Comparison of ENCODE assay signal across 9 mouse cellular contexts in genomic region chr7:16869497-16869896, GRCm38 (mm10). TPM values are rescaled to one million over a fixed set of nuclear protein-coding genes. Genes with fewer than 3 reads are reported as not detected.
A peak's percentile ranks its signal among the peaks of the same experiment; 100 is the strongest.
DNase-seq lines count a peak whose midpoint lies in the region; ATAC-seq and TF ChIP-seq lines count a peak whose summit lies in the region.
"Had no signal": no experiment of that assay in that cellular context is flagged by ENCODE, and none has a peak within 500 bp of the region (broad histone marks: within the 10 kb centered on the region; RNA-seq: fewer than 3 reads in every experiment).

No protein-coding gene starts in this region.

- peaks cover 46% of the 10 kb centered on the region for H3K36me3 ChIP-seq in lung, embryonic 14.5 days (ENCODE audit: insufficient read depth)
- H3K36me3 ChIP-seq in hindbrain, embryonic 14.5 days (replicated peaks; ENCODE audit: control insufficient read depth, insufficient read depth): peaks cover 24% of the 10 kb centered on the region
- peaks cover 7% of the 10 kb centered on the region; the same call in 1 of the 2 replicates for H3K36me3 ChIP-seq in limb, embryonic 11.5 days (ENCODE audit: control insufficient read depth, insufficient read depth, low read length)

- no peak overlapping the region for H3K4me3 ChIP-seq in lung, embryonic 14.5 days (ENCODE audit: low read depth, low read length)
- peak overlapping the region; percentile 25 for H3K4me3 ChIP-seq in hindbrain, embryonic 14.5 days (replicated peaks; ENCODE audit: low read length)
- H3K4me3 ChIP-seq in limb, embryonic 11.5 days (ENCODE audit: low read depth, low read length): no peak overlapping the region
- H3K4me3 ChIP-seq: myocyte had no signal

- H3K9me3 ChIP-seq in lung, embryonic 14.5 days (ENCODE audit: low read depth, low read length): no peaks in the 10 kb centered on the region
- no peaks in the 10 kb centered on the region for H3K9me3 ChIP-seq in hindbrain, embryonic 14.5 days (ENCODE audit: control insufficient read depth, low read length)
- H3K9me3 ChIP-seq in limb, embryonic 11.5 days (ENCODE audit: control insufficient read depth, low read length): no peaks in the 10 kb centered on the region

- WGBS in lung, embryonic 14.5 days: 27% methylated on average over 16 of the region's 16 CpGs
- 8% methylated on average over 16 of the region's 16 CpGs for WGBS in hindbrain, embryonic 14.5 days
- WGBS in limb, embryonic 11.5 days: 19% methylated on average over 16 of the region's 16 CpGs

- no peak for TF ChIP-seq CTCF in lung, embryonic 14.5 days (IDR thresholded peaks at IDR 0.05; ENCODE audit: low read depth)

- DNase-seq in lung, embryonic 14.5 days: peak; percentile 71
- DNase-seq in lung, postnatal 10 days: no peak
- DNase-seq in embryo, embryonic 10 days (ENCODE audit: low spot score): peak; percentile 90
- DNase-seq in hindbrain, embryonic 14.5 days (ENCODE audit: low spot score): peak; percentile 89
- DNase-seq in limb, embryonic 11.5 days (ENCODE audit: low spot score): peak; percentile 77
- peak; percentile 67 for DNase-seq in retina, adult 2 months (ENCODE audit: low read depth, low spot score)
- no peak for DNase-seq in ovary, postnatal 14 days (ENCODE audit: low spot score)
- DNase-seq in ovary, postnatal 10 days (ENCODE audit: low spot score): no peak

- peak; percentile 83 for ATAC-seq in lung, embryonic 14.5 days (ENCODE audit: insufficient read depth)
- peak; percentile 98 for ATAC-seq in hindbrain, embryonic 14.5 days (ENCODE audit: low FRiP score)
- peak; percentile 93 for ATAC-seq in limb, embryonic 11.5 days (ENCODE audit: insufficient number of reproducible peaks, low FRiP score, low TSS enrichment, low read depth)

- H3K9ac ChIP-seq in lung, embryonic 14.5 days: no peak overlapping the region
- peak overlapping the region; percentile 48 for H3K9ac ChIP-seq in hindbrain, embryonic 14.5 days
- no peak overlapping the region for H3K9ac ChIP-seq in limb, embryonic 11.5 days (ENCODE audit: low read length)

- H3K27me3 ChIP-seq in lung, embryonic 14.5 days (ENCODE audit: insufficient read depth, low read length): no peaks in the 10 kb centered on the region
- no peaks in the 10 kb centered on the region for H3K27me3 ChIP-seq in hindbrain, embryonic 14.5 days (ENCODE audit: control insufficient read depth, insufficient read depth, low read length)
- no peaks in the 10 kb centered on the region for H3K27me3 ChIP-seq in limb, embryonic 11.5 days (ENCODE audit: control insufficient read depth, insufficient read depth, low read length)

- no peak overlapping the region for H3K27ac ChIP-seq in lung, embryonic 14.5 days (ENCODE audit: low read depth)
- H3K27ac ChIP-seq in hindbrain, embryonic 14.5 days: peak overlapping the region; percentile 84
- H3K27ac ChIP-seq in limb, embryonic 11.5 days (replicated peaks; ENCODE audit: low read depth, low read length): no peak overlapping the region

- peak overlapping the region; percentile 39; the same call in 1 of the 2 replicates for H3K4me2 ChIP-seq in lung, embryonic 14.5 days
- peak overlapping the region; percentile 48 for H3K4me2 ChIP-seq in hindbrain, embryonic 14.5 days (replicated peaks)
- H3K4me2 ChIP-seq in limb, embryonic 11.5 days (ENCODE audit: low read depth, severe bottlenecking): peak overlapping the region; percentile 41

- no peaks in the 10 kb centered on the region for H3K4me1 ChIP-seq in lung, embryonic 14.5 days (ENCODE audit: insufficient read depth)
- peaks cover 3% of the 10 kb centered on the region; the same call in 1 of the 2 replicates for H3K4me1 ChIP-seq in hindbrain, embryonic 14.5 days (replicated peaks; ENCODE audit: control insufficient read depth, insufficient read depth, low read length)
- H3K4me1 ChIP-seq in limb, embryonic 11.5 days (ENCODE audit: control insufficient read depth, insufficient read depth, low read length): peaks cover 2% of the 10 kb centered on the region

RNA-seq across cellular contexts. Expression of gene Dact3, which starts 5.6 kb away (rescaled TPM):
- 6.6 and 7.8 TPM in 2 replicates for polyA plus RNA-seq in lung, embryonic 14.5 days (2014; fragmentation: Nextera tagmentation; extraction: Ambion mirVana)
- polyA plus RNA-seq in hindbrain, embryonic 14.5 days (2014; fragmentation: Nextera tagmentation; extraction: Ambion mirVana): 5.8 and 6.6 TPM in 2 replicates
- 14.6 and 15.7 TPM in 2 replicates for polyA plus RNA-seq in limb, embryonic 11.5 days (2014; fragmentation: Nextera tagmentation; extraction: Ambion mirVana)

RNA-seq across cellular contexts. Expression of gene Gng8, which starts 22.1 kb away (rescaled TPM):
- 10.8 and 11.1 TPM in 2 replicates for polyA plus RNA-seq in lung, embryonic 14.5 days (2014; fragmentation: Nextera tagmentation; extraction: Ambion mirVana)
- polyA plus RNA-seq in hindbrain, embryonic 14.5 days (2014; fragmentation: Nextera tagmentation; extraction: Ambion mirVana): 0.78 and 2.5 TPM in 2 replicates
- polyA plus RNA-seq in limb, embryonic 11.5 days (2014; fragmentation: Nextera tagmentation; extraction: Ambion mirVana): 13.9 and 15.9 TPM in 2 replicates

RNA-seq across cellular contexts. Expression of gene Prkd2, which starts 26.8 kb away (rescaled TPM):
- 19.6 and 20.2 TPM in 2 replicates for polyA plus RNA-seq in lung, embryonic 14.5 days (2014; fragmentation: Nextera tagmentation; extraction: Ambion mirVana)
- polyA plus RNA-seq in hindbrain, embryonic 14.5 days (2014; fragmentation: Nextera tagmentation; extraction: Ambion mirVana): 5.6 and 5.8 TPM in 2 replicates
- 16.6 and 16.8 TPM in 2 replicates for polyA plus RNA-seq in limb, embryonic 11.5 days (2014; fragmentation: Nextera tagmentation; extraction: Ambion mirVana)

RNA-seq across cellular contexts. Expression of gene Ptgir, which starts 36.8 kb away (rescaled TPM):
- polyA plus RNA-seq in lung, embryonic 14.5 days (2014; fragmentation: Nextera tagmentation; extraction: Ambion mirVana): 1.3 and 1.6 TPM in 2 replicates
- polyA plus RNA-seq in hindbrain, embryonic 14.5 days (2014; fragmentation: Nextera tagmentation; extraction: Ambion mirVana): 0.26 TPM in 1 of 2 replicates, not detected in the other
- 0.24 and 0.44 TPM in 2 replicates for polyA plus RNA-seq in limb, embryonic 11.5 days (2014; fragmentation: Nextera tagmentation; extraction: Ambion mirVana)

RNA-seq across cellular contexts. Expression of gene Fkrp, which starts 53.0 kb away (rescaled TPM):
- 27.7 and 31.9 TPM in 2 replicates for polyA plus RNA-seq in lung, embryonic 14.5 days (2014; fragmentation: Nextera tagmentation; extraction: Ambion mirVana)
- polyA plus RNA-seq in hindbrain, embryonic 14.5 days (2014; fragmentation: Nextera tagmentation; extraction: Ambion mirVana): 44.7 and 48.5 TPM in 2 replicates
- 25.4 and 29.3 TPM in 2 replicates for polyA plus RNA-seq in limb, embryonic 11.5 days (2014; fragmentation: Nextera tagmentation; extraction: Ambion mirVana)

Comparison
In these comparisons a context has a peak if more than half of its experiments do, and no peak if none do; other contexts are left out.
1. DNase-seq: peak in lung, embryonic 14.5 days (single experiment), embryo, embryonic 10 days (single experiment), hindbrain, embryonic 14.5 days (single experiment), limb, embryonic 11.5 days (single experiment) and retina, adult 2 months (single experiment); none in lung, postnatal 10 days (single experiment), ovary, postnatal 14 days (single experiment) and ovary, postnatal 10 days (single experiment).
2. Peak in every context shown above with its lines, with median percentiles within 50 percentile points of each other: ATAC-seq and H3K4me2 ChIP-seq.